Mouse (Mus musculus) fibroblast of lung, adult 2 months (primary cell): ENCODE results near the gene Hrh1.

Source experiments
- DNase-seq: peaks from one replicate; pipeline ENCODE4 v3.0.0-alpha.2; 2011; ENCODE audit warnings: low read depth

Gene Hrh1

DNA sequence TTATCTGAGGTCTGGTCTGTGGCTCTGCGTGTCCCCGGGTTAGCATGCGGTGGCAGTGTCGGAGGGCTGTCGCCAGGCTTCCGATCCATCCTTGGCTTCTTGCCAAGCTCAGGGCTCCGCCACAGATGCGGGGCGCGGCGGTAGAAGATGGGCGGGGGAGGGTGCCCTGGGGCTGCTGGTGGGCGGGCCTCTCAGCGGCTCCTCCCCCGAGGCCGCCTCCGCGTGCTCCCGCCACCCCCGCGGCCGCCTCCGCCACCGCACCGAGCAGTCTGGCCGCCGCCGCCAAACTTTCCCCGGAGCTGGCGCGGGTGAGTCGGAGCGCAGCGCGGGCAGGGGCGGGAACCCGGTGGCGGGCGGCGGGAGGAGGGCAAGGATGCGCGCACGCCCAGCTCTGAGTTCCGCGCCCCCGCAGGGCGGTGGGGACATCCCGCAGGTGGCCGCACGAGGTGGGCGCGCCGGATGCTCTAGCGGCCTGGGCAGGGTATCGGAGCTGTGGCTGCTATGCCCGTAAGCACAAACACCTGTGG, at the start of gene Hrh1:
Hrh1 (plus strand) TSS at position 246 of the 527 bp plus-strand sequence.
- no peak for DNase-seq

DNA sequence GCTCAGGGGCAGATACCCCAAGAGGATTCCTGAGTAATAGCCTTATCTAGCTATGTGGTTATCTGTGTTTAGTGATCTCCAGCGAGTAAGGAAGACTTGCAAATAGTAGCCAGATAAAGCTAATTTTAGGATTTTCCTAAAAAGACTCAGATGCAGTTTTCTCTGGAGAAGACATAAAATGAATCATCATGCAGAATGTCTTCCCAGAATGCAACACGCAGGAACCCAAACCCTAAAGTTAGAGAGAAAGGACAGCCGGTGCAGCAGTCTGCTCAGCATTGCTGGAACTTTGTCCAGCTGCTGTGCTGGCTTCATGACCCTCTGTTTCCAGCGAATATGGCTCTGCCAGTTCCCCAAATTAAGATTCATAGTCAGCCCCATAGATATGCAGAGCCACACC, 43.1 kb upstream of the Hrh1 start:
- DNase-seq, result no peak

DNA sequence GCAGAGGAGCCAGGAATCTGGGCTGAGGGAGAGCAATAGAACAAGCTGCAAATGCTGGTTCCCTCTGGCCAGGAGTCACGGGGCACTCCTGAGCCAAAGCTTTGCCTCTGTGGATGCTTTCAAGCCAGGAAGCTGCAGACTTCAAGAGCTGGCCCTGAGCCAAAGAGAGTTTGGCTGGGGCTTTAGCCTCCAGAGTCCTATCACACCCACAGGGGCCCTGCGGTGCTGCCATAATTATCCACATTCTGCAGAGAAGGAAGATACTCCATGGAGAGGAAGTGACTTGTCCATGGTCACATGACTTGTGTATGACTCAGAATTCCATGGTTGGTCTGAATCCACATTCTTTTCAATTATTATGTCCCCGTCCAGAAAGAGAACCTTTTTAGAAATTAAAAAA, 39.6 kb upstream of the Hrh1 start:
- no peak for DNase-seq

DNA sequence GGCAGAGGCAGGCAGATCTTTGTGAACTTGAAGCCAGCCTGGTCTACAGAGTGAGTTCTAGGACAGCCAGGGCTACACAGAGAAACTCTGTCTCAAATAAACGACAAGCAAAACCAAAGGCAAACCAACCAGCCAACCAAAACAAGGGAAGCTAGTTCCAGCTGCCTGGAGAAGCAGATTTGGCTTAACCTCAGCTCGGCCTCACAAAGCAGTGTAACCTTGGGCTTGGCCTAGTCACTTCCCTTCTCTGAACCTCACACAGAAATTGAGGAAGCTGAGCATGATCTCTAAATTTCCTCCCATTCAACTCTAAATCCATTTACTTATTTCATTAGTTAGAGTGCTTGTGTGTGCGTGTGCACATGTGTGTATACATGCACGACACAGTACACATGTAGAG, 35.4 kb upstream of the Hrh1 start:
- DNase-seq, result no peak

DNA sequence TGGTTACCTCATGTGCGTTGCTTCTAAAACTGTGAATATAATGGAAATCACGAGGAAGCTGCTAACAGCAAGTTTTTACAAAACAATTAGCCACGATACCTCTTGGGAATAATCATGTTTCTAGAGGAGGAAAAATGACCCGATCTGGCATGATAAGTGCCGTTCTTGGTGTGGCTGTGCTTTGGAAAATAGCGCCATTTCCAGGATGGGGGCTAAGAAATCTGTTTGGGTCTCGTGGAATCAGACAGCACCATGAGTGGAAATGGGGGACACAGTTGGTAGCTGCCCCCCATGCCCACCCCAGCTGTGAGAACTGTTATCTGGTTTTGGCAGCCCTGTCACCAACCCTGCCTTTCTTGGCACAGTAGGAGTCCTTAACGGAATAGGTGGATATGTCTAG, 34.0 kb upstream of the Hrh1 start:
- DNase-seq, result no peak

DNA sequence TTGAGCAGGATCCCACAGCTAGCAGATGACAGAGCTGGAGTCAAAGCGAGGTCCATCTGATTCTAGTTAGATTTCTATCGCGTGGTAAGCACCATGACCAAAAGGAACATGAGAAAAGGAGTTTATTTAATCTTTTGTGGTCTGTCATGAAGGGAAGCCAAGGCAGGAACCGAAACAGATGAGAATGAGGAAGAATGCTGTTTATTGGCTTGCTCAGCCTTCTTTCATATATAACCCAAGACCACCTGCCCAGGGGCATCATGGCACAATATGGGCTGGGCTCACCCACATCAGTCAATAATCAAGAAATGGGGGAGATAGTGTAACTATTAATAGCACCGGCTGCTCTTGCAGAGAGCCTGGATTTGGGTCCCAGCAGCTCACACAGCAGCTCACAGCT, 33.0 kb upstream of the Hrh1 start:
- DNase-seq, result no peak

DNA sequence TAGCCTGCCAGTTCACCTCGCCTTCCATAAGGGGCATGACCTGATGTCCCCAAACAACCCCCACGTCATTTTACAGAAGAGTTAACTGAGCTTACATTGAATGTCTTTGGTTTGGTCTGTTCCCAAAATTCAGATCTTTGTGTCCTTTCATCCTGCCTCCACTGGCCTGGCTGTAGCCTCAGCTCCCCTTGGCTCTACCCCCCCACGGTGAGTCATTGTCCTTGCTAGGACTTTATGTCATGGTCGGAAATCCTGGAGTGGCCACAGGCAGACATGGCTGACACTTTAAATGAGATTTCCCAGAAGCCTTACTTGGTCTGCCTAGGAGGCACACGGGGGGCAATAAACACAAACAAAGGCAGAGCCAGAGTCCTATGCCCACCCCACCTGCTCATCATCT, 31.5 kb upstream of the Hrh1 start:
- DNase-seq, result no peak

DNA sequence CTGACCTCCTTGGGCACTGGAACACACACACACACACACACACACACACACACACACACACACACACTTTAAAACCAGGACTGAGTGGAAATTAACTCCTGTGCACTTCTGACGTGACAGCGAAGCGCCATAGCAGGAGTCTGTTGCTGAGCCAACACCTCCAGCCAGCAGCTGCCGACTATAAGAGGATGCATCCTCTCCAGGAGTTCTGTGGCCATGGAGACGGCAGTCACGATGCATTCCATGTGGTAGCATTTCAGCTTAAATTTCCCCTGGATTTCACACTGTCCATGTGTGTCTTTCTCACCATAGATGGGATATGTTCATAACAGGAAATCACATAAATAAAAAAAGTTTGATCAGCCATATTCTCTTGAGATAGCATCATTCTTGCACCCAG, 30.1 kb upstream of the Hrh1 start:
- DNase-seq, result no peak

DNA sequence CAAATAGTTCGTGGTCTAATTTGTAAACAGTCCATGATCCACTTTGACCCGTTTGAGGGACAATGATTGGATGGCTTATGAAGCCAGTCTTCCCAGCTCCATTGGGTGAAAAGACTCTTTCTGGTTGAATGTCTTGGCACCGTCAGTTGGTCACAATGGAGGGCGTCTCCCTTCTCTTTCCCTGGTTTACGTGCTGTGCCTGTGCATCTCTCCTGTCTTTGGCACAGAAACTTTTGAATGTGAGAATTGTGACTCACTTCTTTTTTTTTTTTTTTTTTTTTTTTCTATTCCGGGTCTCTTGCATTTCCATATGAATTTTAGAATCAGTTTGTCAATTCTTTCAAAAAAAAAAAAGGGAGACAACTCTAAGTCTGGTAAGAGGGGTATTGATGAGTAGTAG, 29.5 kb upstream of the Hrh1 start:
- no peak for DNase-seq

DNA sequence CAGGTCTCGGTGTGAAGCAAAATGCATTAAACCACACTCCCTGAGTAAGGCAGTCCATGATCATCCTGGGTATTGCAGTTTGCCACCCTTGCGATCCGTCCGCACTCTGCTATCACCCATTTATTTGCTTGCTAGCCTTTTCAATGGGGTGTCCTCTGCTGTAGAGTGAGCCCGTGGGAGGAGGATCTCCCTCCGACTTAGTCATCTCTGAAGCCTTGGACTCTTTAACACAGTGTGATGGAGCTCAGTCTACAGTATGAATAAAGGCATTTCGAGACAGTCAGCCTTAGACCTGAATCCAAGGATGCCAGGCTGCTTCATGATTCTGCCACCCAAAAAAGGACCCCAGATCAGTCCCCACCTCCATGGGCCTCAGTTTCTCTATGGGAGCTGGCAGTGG, 25.0 kb upstream of the Hrh1 start:
- DNase-seq, result no peak

DNA sequence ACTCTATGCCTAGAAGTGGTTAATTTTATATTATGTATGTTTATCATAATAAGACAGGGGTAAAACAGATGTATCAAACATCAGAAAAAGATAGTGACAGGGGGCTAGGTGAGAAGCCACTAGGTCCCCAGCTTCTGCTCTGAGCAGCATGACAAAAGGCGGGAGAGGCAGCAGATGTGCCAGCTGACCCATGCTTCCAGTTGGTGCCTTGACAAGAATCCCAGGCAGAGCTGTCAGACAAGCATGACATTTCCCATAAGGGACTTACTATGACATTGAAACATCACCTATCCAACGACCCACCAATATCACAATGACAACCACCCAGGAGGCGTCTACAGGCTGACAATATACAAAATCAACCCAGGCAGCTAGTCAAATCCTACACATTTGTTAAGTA, 16.9 kb upstream of the Hrh1 start:
- no peak for DNase-seq

DNA sequence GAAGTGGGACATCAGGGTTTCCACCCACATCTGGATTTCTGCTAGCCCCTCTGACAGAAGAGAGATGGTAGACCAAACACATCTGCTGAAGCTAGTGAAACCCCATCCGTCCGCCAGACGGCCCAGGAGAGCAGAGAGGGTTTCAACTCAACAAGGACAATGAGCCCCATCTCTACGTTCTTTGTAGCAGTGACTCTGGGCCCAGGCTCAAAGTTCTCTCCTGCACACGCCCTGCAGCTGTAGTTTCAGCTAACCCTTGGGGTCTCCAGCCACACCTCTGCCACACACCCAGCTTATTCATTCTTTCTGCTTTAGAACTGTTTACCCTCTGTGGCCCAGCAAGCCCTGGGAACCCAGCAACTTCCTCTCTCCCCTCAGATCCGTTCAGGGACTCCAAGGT, 10.4 kb upstream of the Hrh1 start:
- DNase-seq, result no peak

DNA sequence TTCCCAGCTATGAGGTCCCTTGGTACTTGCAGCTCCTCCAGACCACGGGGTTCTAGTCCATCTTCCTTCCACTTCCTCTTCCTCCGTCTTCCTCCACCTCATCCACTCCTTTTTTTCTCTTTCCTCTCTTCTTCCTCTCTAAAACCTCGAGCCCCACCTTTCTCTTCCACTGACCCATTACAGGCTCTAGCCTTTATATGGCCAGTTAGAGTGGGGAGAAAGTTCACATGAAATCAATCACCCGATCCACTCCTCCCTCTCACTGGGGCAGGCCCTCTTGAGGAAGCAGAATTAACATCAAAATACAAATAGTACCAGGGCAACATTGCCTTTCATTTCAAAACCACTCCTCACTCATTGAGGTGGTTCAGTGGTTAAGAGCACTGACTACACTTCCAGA, 9.9 kb upstream of the Hrh1 start:
- DNase-seq, result no peak

DNA sequence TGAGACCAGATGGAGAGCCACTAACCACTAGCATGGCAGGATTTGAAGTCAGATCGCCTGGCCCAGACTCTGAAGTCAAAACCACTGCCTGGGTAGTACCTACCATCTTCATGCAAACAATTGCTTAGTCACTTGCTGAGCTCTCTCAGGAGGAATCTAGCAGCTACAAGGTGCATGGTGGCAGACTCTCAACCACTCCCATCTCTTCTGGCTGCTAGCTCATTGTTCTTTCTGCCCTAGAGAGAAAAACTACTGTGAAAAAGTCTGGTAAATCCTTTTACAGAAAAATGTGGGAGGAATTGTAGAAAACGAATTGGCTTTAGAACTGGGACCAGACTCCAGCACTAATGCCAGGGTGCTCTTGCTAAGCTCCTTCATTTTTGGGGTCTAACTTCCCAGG, 7.6 kb upstream of the Hrh1 start:
- no peak for DNase-seq

DNA sequence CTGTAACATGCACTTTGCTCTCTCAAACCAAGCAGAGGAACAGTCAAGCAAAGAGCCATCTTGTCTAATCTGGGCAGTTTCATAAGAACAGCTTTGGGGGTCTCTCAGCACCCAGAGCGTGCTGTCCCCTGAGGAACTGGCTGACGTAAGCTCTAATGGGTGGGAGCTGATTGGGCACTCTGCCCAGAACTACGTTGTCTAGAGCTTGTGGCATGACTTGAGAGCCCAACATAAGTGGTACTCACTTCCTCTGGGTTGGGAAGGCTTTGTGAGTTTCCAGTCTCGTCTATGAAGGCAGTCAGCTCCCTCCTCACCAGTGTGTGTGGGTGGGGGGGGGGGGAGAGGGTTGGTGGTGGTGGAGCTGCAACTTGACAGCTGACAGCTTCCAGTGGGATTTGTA, 2.8 kb upstream of the Hrh1 start:
- DNase-seq, result no peak

DNA sequence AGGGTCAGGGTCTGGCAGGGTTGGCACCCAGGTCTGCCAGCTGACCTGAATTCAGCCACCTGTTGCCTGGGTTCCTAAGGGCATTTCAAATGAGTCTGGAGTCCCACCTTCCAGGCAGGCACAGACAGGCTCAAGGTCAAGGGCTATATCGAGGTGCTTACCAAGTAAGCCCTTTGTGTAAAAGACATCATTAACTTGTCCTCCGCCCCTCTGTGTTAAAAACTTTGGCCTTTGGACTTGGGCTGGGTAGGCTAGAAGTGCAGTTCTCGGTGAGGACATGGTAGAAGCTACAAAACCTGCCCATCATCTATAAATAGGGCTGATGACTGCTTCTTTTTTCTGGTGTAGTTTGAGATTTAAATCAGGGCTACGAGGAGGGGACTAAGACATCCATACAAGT, 1.1 kb upstream of the Hrh1 start:
- DNase-seq, result no peak

DNA sequence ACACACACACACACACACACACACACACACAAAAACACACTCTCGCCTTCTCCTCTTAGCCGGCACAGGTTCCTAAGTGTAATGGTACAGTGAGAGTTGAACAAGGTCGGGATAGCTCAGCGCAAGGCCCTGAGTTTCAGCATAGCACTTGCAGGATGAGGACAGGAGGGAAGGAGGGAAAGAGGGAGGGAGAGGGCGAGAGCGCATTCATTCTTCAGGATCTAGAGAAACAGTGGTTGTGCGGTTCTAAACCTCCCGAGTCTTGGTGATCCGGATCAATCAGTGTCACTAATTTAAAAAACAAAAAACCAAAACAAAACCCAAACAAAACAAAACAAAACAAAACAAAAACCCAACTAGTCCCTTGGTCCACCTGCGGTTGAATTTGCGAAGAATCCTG, 456 bp upstream of the Hrh1 start:
- DNase-seq, result no peak

DNA sequence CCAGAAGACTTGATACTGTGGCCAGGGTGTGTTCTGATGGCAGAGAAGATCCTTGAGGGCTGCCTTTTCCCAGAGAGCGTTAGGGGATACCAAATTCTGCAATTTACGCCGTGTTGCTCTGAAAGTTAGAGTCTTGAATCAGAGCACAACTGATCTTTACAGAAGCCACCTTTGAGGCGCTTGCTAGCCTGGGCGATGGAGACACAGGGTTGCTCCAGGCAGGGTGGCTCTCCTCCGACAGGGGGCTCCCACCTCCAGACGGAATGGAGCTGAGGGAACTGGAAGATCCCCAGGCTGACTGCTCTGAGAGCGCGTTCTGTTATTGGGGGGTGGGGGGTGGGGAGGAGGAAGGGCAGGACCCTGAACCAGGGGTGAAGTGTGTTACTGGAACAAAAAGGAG, 890 bp downstream of the Hrh1 start:
- DNase-seq, result no peak

DNA sequence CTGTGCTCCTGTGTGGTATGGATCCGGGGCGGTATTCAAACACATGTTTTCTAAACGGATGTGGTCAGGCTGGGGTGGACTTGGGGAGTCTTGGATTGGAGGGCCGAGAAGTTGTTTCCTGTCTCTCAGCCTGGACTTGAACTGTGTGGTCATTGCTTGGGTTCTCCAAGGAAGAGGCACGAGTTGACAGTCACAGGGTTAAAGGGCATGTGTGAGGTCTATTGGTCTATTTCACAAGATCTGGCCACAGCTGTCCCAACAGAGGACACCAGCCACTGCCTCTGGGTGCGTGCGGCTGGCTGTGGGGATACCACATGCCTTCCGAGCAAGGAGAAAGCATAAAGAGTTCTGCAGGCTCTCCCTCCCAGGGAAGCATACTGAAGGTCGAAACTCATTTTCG, 2.7 kb downstream of the Hrh1 start:
- no peak for DNase-seq

DNA sequence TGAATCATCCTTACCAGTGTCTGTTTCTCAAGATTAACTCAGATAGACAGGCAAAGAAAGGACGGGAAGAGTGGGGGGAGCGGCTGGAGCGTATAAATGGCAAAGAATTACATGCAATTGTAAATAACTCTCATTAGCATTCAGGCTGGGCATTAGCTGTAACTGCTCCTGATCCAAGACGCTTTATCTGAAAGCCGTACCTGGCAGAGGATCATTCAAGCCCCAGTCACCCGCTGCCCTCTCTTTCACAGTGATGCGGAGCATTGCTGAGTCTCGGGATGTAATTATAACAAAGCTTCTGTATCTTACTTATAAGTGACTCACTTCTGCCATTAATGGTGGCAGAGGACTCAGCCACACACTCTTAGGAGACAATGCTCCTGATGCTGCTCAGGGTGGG, 3.1 kb downstream of the Hrh1 start:
- DNase-seq, result no peak

DNA sequence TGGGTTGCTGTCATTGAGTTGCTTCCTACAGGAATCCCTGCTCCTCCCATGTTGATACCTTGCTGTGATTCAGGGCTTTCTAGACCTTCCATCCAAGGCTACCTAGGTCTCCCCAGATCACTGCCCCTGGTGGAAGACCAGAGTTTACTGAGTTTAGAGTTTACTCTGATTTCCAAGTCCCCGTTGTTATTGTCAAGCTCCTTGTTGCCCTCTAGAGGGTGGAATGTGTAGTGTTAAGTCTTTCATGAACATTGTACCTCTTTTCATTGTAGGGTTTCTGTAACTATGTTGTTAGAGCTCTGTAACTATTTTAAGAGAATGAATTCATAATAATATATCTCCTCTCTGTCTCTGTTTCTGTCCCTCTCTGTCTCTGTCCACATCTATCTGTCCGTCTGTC, 4.4 kb downstream of the Hrh1 start:
- DNase-seq, result no peak

DNA sequence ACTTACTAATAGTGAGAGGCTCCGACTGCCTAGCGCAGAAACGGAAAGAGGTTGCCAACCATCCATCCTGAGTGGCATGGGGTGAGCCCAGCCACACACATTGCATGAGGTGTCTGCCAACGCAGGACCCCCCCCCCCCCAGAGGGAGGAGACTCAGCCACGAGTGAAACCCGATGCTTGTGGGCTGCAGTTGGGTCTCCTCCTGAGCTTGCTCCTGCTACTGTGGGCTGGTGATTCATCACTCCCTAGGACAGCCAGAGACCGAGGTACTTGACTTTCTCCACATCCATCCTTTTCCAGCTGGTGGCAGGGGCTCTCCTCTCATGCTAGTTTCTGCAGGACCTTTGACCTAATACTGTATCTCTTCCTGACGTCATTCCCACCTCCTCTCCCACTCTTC, 5.9 kb downstream of the Hrh1 start:
- peak; percentile 31 for DNase-seq

DNA sequence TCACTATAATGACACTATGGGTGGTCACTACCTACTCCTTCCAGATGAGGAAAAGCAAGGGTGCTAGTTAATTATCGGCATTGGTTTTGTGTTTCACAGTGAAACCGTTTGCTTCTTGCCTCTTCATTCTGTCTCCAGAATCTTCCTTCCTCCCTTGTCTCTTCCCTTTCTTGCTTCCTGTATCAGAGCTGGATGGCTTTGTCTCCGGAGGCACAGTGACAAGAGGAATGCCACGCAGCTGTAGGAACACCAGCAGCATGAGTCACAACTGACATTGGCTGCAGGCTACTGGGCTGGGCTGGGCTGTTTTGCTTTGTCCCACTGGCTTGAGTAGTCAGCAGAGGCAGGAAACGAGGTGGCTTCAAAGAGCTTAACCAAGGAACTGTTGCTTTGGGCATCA, 6.4 kb downstream of the Hrh1 start:
- peak; percentile 9 for DNase-seq

DNA sequence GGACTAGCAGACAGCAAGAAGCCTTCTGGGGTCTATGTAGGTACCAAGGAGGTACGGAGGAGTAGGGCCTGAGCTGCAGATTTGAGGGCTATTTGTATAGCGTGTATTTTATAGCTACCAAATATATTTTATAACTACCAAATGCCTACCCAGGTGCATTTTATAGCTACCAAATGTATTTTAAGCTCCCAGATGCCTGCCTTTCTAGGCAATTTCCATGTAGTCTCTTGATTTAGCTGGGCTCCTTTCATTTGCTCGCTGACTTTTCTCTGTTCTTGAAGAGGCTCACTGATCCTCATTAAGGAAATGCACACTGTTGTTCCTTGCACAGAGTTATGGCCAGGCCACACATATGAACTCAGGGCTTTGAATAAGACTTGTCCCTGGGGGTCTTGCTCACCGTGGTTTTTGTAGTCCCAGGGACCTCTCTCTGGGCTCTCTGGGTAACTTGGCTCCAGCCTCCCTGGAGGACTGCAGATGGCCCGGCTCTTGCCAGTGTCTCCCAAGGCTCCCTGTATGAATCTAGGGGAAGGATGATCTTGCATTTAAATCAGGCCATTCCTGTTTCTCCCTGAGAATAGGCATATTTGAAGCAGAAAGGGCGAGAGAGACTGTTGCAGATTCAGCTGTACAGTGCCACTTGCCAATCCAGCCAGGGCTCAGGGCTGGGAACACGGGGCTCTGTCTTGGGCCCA, 7.2 kb downstream of the Hrh1 start:
- no peak for DNase-seq

DNA sequence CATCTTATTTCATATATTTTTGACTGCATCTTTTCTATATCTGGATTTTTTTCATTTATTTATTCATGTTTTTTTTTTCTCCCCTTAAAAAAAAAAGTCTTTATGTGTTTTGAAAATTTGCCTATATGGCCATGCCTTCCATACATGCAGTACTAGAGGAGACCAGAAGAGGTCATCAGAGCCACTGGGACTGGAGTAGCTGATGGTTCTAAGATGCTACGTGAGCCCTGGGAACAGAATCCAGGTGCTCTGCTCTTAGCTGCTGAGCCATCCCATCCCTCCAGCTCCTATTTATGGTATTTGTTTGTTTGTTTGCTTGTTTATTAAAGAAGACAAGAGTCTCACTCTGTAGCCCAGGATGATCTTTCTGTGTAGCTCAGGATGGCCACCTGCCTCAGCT, 8.9 kb downstream of the Hrh1 start:
- DNase-seq, result no peak
